Comparison of ENCODE assay signal across 12 mouse cellular contexts in the genomic region with DNA sequence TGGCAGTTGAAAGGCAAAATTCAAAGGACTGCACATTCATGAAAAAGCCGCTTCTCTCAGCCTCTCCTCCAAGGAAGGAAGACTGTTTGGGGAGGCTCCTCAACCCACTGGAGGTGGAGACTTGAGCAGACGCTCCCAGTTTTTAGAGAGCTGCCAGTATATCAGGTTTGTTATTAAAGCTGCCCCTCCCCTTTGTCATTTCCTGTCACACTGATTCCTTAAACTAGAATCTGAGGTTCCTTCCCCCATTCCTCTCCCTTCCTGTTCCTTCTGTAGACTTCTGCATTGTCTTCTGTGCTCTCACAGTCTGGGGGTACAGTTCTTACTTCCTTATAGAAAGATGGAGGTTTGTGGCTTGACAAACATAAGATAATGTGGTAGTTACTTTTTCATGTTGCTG.
A peak's percentile ranks its signal among the peaks of the same experiment; 100 is the strongest.
DNase-seq lines count a peak whose midpoint lies in the region; ATAC-seq and TF ChIP-seq lines count a peak whose summit lies in the region.
"Had no signal": no experiment of that assay in that cellular context is flagged by ENCODE, and none has a peak within 500 bp of the region (broad histone marks: within the 10 kb centered on the region; RNA-seq: fewer than 3 reads in every experiment).

No protein-coding gene starts in this region.

- 24% methylated on average over 2 of the region's 2 CpGs for WGBS in heart, embryonic 13.5 days
- WGBS in heart, embryonic 11.5 days (ENCODE audit: insufficient replicate concordance) = 18% methylated on average over 2 of the region's 2 CpGs

- H3K4me1 ChIP-seq in heart, embryonic 13.5 days = peaks cover 19% of the 10 kb centered on the region
- peaks cover 7% of the 10 kb centered on the region for H3K4me1 ChIP-seq in heart, embryonic 11.5 days (ENCODE audit: control insufficient read depth, insufficient read depth, low read length)
- H3K4me1 ChIP-seq in bone marrow macrophage, adult 2 months (ENCODE audit: control insufficient read depth, insufficient read depth, low read length) = peaks cover 36% of the 10 kb centered on the region

- TF ChIP-seq POLR2A in bone marrow macrophage, adult 2 months (IDR thresholded peaks at IDR 0.05; ENCODE audit: borderline replicate concordance, low read depth, low read length) = no peak

- DNase-seq in CD4-positive, CD25-positive, alpha-beta regulatory T cell, adult 2 months (ENCODE audit: low read depth, low spot score) = peak; percentile 8
- peak; percentile 12 for DNase-seq in lung, postnatal 25 days (ENCODE audit: low spot score)
- DNase-seq in layer of hippocampus, adult 18-20 months (ENCODE audit: low spot score in 2 of 2) = no peak
- DNase-seq in left cerebral cortex, postnatal 36 days (ENCODE audit: low spot score in 2 of 2) = no peak
- no peak for DNase-seq in cerebellum, postnatal 14 days
- DNase-seq: adrenal gland, postnatal 36 days; cerebellum, adult 18-20 months; kidney, adult 18-20 months; layer of hippocampus, adult 9-11 months had no signal

- H3K9me3 ChIP-seq in heart, embryonic 13.5 days = no peaks in the 10 kb centered on the region
- H3K9me3 ChIP-seq in heart, embryonic 11.5 days (replicated peaks; ENCODE audit: control insufficient read depth, low read length) = no peaks in the 10 kb centered on the region

- peak overlapping the region; percentile 22 for H3K4me2 ChIP-seq in heart, embryonic 13.5 days
- no peak overlapping the region for H3K4me2 ChIP-seq in heart, embryonic 11.5 days

- no peak for ATAC-seq in heart, embryonic 13.5 days (ENCODE audit: extremely low read depth, insufficient number of reproducible peaks, low FRiP score, low TSS enrichment)
- no peak for ATAC-seq in heart, embryonic 11.5 days (replicated peaks; ENCODE audit: insufficient number of reproducible peaks, low FRiP score, low TSS enrichment)

- H3K9ac ChIP-seq in heart, embryonic 13.5 days = no peak overlapping the region
- H3K9ac ChIP-seq in heart, embryonic 11.5 days (ENCODE audit: low read depth, low read length) = no peak overlapping the region

- H3K36me3 ChIP-seq in heart, embryonic 13.5 days = no peaks in the 10 kb centered on the region
- H3K36me3 ChIP-seq in heart, embryonic 11.5 days (ENCODE audit: control insufficient read depth, insufficient read depth, low read length) = no peaks in the 10 kb centered on the region

- intact Hi-C loops in left cerebral cortex, postnatal 36 days (cut with DNase I) = no loop called here

- H3K27me3 ChIP-seq in heart, embryonic 13.5 days (replicated peaks) = 0 out of 2 replicates have a peak, but pooled peaks cover 3% of the 10 kb centered on the region
- no peaks in the 10 kb centered on the region for H3K27me3 ChIP-seq in heart, embryonic 11.5 days (ENCODE audit: control insufficient read depth, insufficient read depth, low read length)

- no peak overlapping the region for H3K4me3 ChIP-seq in heart, embryonic 13.5 days
- no peak overlapping the region for H3K4me3 ChIP-seq in heart, embryonic 11.5 days (ENCODE audit: low read depth, low read length)
- H3K4me3 ChIP-seq in bone marrow macrophage, adult 2 months (ENCODE audit: insufficient read depth, low read length) = 0 out of 2 replicates have a peak overlapping the region, but pooled peaks have one; percentile 12

- no peak for TF ChIP-seq CTCF in bone marrow macrophage, adult 2 months (IDR thresholded peaks at IDR 0.05; ENCODE audit: low read depth, low read length)

- peak overlapping the region; percentile 5; the same call in 1 of the 2 replicates for H3K27ac ChIP-seq in heart, embryonic 13.5 days (replicated peaks)
- no peak overlapping the region for H3K27ac ChIP-seq in heart, embryonic 11.5 days (ENCODE audit: low read depth, low read length)
- H3K27ac ChIP-seq in bone marrow macrophage, adult 2 months (ENCODE audit: insufficient read depth, low read depth, low read length) = peak overlapping the region; percentile 94

Comparison
In these comparisons a context has a peak if more than half of its experiments do, and no peak if none do; other contexts are left out.
1. DNase-seq: peak in CD4-positive, CD25-positive, alpha-beta regulatory T cell, adult 2 months (single experiment) and lung, postnatal 25 days (single experiment); none in layer of hippocampus, adult 18-20 months (0 of 2), left cerebral cortex, postnatal 36 days (0 of 2) and cerebellum, postnatal 14 days (0 of 2).